Mouse (Mus musculus) adrenal gland, postnatal 14 days (tissue): ENCODE measurements around the gene Heatr9. TPM values are rescaled to one million over a fixed set of nuclear protein-coding genes. Genes with fewer than 3 reads are reported as not detected.
A peak's percentile ranks its signal among the peaks of the same experiment; 100 is the strongest.
"Not testable (repeated sequence)": the region's sequence is repeated elsewhere in the genome, so short reads cannot be mapped to it uniquely, and the experiment has no call there.

Experiments used
- DNase-seq: peaks from one replicate; pipeline ENCODE4 v3.0.0; 2021; ENCODE audit warnings: mixed read lengths
- long read RNA-seq, 2 experiments: library from polyadenylated mRNA; stranded (forward); transcript quantifications; one replicate each; pipeline ENCODE4 v2.0.0; 2021
- total RNA-seq: library from RNA; stranded (reverse); gene quantifications from 2 replicates; pipeline ENCODE4 v1.2.3, GENCODE M21; 2021

Gene Heatr9
- total RNA-seq: not detected in 2 replicates
- long read RNA-seq, experiment 1: 0 reads
- long read RNA-seq, experiment 2: 0 reads

GRCm38 (mm10) chr11:83522075-83522474, at the start of gene Heatr9:
TSS of gene Heatr9 (minus strand) at chr11:83522175.
- DNase-seq: no peak

- no peak for DNase-seq
Observed at GRCm38 (mm10) chr11:83570189-83570588, 48.2 kb upstream of the Heatr9 start.

GRCm38 (mm10) chr11:83569249-83569648, 47.3 kb upstream of the Heatr9 start:
- DNase-seq: no peak

GRCm38 (mm10) chr11:83568786-83569185, 46.8 kb upstream of the Heatr9 start:
- no peak for DNase-seq

GRCm38 (mm10) chr11:83568061-83568460, 46.1 kb upstream of the Heatr9 start:
- peak; percentile 21 for DNase-seq

GRCm38 (mm10) chr11:83567311-83567710, 45.3 kb upstream of the Heatr9 start:
- DNase-seq: no peak

GRCm38 (mm10) chr11:83566617-83567016, 44.6 kb upstream of the Heatr9 start:
- DNase-seq: no peak

- peak; percentile 54 for DNase-seq
Observed at GRCm38 (mm10) chr11:83563754-83564153, 41.8 kb upstream of the Heatr9 start.

GRCm38 (mm10) chr11:83562311-83562887, 40.4 kb upstream of the Heatr9 start:
- DNase-seq: no peak

GRCm38 (mm10) chr11:83560405-83560804, 38.4 kb upstream of the Heatr9 start:
- DNase-seq: no peak

GRCm38 (mm10) chr11:83557074-83557473, 35.1 kb upstream of the Heatr9 start:
- no peak for DNase-seq

GRCm38 (mm10) chr11:83556085-83556781, 34.3 kb upstream of the Heatr9 start:
- DNase-seq: peak; percentile 35

- DNase-seq: no peak
Observed at GRCm38 (mm10) chr11:83551668-83552067, 29.7 kb upstream of the Heatr9 start.

GRCm38 (mm10) chr11:83551037-83551436, 29.1 kb upstream of the Heatr9 start:
- not testable (repeated sequence) for DNase-seq

GRCm38 (mm10) chr11:83550186-83550632, 28.2 kb upstream of the Heatr9 start:
- DNase-seq: no peak

GRCm38 (mm10) chr11:83544214-83544613, 22.2 kb upstream of the Heatr9 start:
- no peak for DNase-seq

- DNase-seq: no peak
Observed at GRCm38 (mm10) chr11:83541415-83541814, 19.4 kb upstream of the Heatr9 start.

GRCm38 (mm10) chr11:83540931-83541330, 19.0 kb upstream of the Heatr9 start:
- no peak for DNase-seq

- DNase-seq: no peak
Observed at GRCm38 (mm10) chr11:83538705-83539314, 16.8 kb upstream of the Heatr9 start.

- no peak for DNase-seq
Observed at GRCm38 (mm10) chr11:83536831-83537230, 14.9 kb upstream of the Heatr9 start.

- DNase-seq: peak; percentile 90
Observed at GRCm38 (mm10) chr11:83534609-83535423, 12.8 kb upstream of the Heatr9 start.

- no peak for DNase-seq
Observed at GRCm38 (mm10) chr11:83534143-83534542, 12.2 kb upstream of the Heatr9 start.

GRCm38 (mm10) chr11:83533192-83533591, 11.2 kb upstream of the Heatr9 start:
- DNase-seq: no peak
